Mouse (Mus musculus): Measurements from ENCODE around the gene Rprd2. TPM values are rescaled to one million over a fixed set of nuclear protein-coding genes. Genes with fewer than 3 reads are reported as not detected.

The Rprd2 gene
- total and polyA plus RNA-seq, 3 experiments = 8.4 to 16.2 (median 12.5) TPM

- no peak overlapping the region for H3K27ac ChIP-seq (ENCODE audit: insufficient read depth, low read depth)
- peaks cover 27% of the 10 kb centered on the region for H3K79me2 ChIP-seq (replicated peaks; ENCODE audit: control insufficient read depth, extremely low read depth, insufficient read depth, poor library complexity, severe bottlenecking)
- H3K9me3 ChIP-seq (replicated peaks; ENCODE audit: low read length) = no peaks in the 10 kb centered on the region
- H3K4me1 ChIP-seq (ENCODE audit: control insufficient read depth in 1 of 2, insufficient read depth in 2 of 2) = peaks cover 0 to 13% of the 10 kb centered on the region in 2 experiments; a peak in 1 of 4 replicates
- H3K27me3 ChIP-seq (replicated peaks) = no peaks in the 10 kb centered on the region
- dilution Hi-C loops (cut with MboI; ENCODE audit: extremely low pct_ligation_motif_present, extremely low pct_unique_long_range_greater_than_20kb, low sequenced_read_pairs) (no loop called here), in situ Hi-C loops (cut with MboI; ENCODE audit: low pct_ligation_motif_present, low pct_unique_long_range_greater_than_20kb, low sequenced_read_pairs) (loop anchor here (10.0 kb wide), 1 partner anchor 204 kb away; the partner anchor contains the start of gene Vps45)
- no peak overlapping the region for H3K4me3 ChIP-seq (replicated peaks in 1 of 3; ENCODE audit: low read depth in 2 of 3, low read length in 2 of 3, poor library complexity in 1 of 3)
- no peak overlapping the region for H3K9ac ChIP-seq (ENCODE audit: insufficient read depth, low read depth)
- TF ChIP-seq ZC3H11A (IDR thresholded peaks at IDR 0.05; ENCODE audit: low read depth, low read length) (no peak), RCOR1 (conservative IDR thresholded peaks at IDR 0.05; ENCODE audit: low read depth, low read length) (no peak), USF2 (conservative IDR thresholded peaks at IDR 0.05; ENCODE audit: low read depth, low read length) (no peak), EP300 (IDR thresholded peaks at IDR 0.05; ENCODE audit: low read length) (no peak), KAT2A (IDR thresholded peaks at IDR 0.05; ENCODE audit: insufficient replicate concordance, low read length) (no peak), E2F4 (IDR thresholded peaks at IDR 0.05; ENCODE audit: insufficient replicate concordance, low read depth, low read length) (no peak), CHD1 (IDR thresholded peaks at IDR 0.05; ENCODE audit: low read depth, low read length) (no peak), TBP (conservative IDR thresholded peaks at IDR 0.05; ENCODE audit: low read depth, low read length) (no peak)
- no peak for DNase-seq (ENCODE audit: extremely low read depth)
- peaks cover 59 to 79% of the 10 kb centered on the region in 2 experiments for H3K36me3 ChIP-seq (replicated peaks in 1 of 2; ENCODE audit: control insufficient read depth in 1 of 2, insufficient read depth in 1 of 2, low read length in 1 of 2)
- no peak overlapping the region for H3K4me2 ChIP-seq (ENCODE audit: insufficient read depth, low read depth, poor library complexity, severe bottlenecking)
Measured at GRCm38 (mm10) chr3:95850611-95851010, 31.9 kb upstream of the Rprd2 start.

- no peak overlapping the region for H3K4me3 ChIP-seq (replicated peaks in 1 of 3; ENCODE audit: low read depth in 2 of 3, low read length in 2 of 3, poor library complexity in 1 of 3)
- H3K9me3 ChIP-seq (replicated peaks; ENCODE audit: low read length) = no peaks in the 10 kb centered on the region
- no peak overlapping the region for H3K4me2 ChIP-seq (ENCODE audit: insufficient read depth, low read depth, poor library complexity, severe bottlenecking)
- peaks cover 48 to 91% of the 10 kb centered on the region in 2 experiments for H3K36me3 ChIP-seq (replicated peaks in 1 of 2; ENCODE audit: control insufficient read depth in 1 of 2, insufficient read depth in 1 of 2, low read length in 1 of 2)
- DNase-seq (ENCODE audit: extremely low read depth) = no peak
- H3K27ac ChIP-seq (ENCODE audit: insufficient read depth, low read depth) = no peak overlapping the region
- H3K9ac ChIP-seq (ENCODE audit: insufficient read depth, low read depth) = no peak overlapping the region
- H3K4me1 ChIP-seq (ENCODE audit: control insufficient read depth in 1 of 2, insufficient read depth in 2 of 2) = peaks cover 0 to 6% of the 10 kb centered on the region in 2 experiments; a peak in 2 of 4 replicates
- no peaks in the 10 kb centered on the region for H3K79me2 ChIP-seq (replicated peaks; ENCODE audit: control insufficient read depth, extremely low read depth, insufficient read depth, poor library complexity, severe bottlenecking)
- in situ Hi-C loops (cut with MboI; ENCODE audit: low pct_ligation_motif_present, low pct_unique_long_range_greater_than_20kb, low sequenced_read_pairs) (no loop called here), dilution Hi-C loops (cut with MboI; ENCODE audit: extremely low pct_ligation_motif_present, extremely low pct_unique_long_range_greater_than_20kb, low sequenced_read_pairs) (no loop called here)
- H3K27me3 ChIP-seq (replicated peaks) = no peaks in the 10 kb centered on the region
- TF ChIP-seq CTCF (conservative IDR thresholded peaks at IDR 0.05 in 1 of 2, IDR thresholded peaks at IDR 0.05 in 1 of 2; ENCODE audit: low read depth in 2 of 2, low read length in 2 of 2) (peak in 1 of 2 experiments; percentile 20; a peak in 2 of 4 replicates), TCF12 (IDR thresholded peaks at IDR 0.05; ENCODE audit: low read depth, low read length) (no peak), UBTF (IDR thresholded peaks at IDR 0.05; ENCODE audit: low read depth, low read length) (no peak), IRF4 (IDR thresholded peaks at IDR 0.05; ENCODE audit: low read depth, low read length) (no peak)
Measured at GRCm38 (mm10) chr3:95842503-95843214, 24.0 kb upstream of the Rprd2 start.

GRCm38 (mm10) chr3:95839250-95839649, 20.6 kb upstream of the Rprd2 start:
- no peak for DNase-seq (ENCODE audit: extremely low read depth)
- H3K36me3 ChIP-seq (replicated peaks in 1 of 2; ENCODE audit: control insufficient read depth in 1 of 2, insufficient read depth in 1 of 2, low read length in 1 of 2) = peaks cover 48 to 87% of the 10 kb centered on the region in 2 experiments

More at GRCm38 (mm10) chr3:95839250-95839649, 20.6 kb upstream of the Rprd2 start:
- in situ Hi-C loops (cut with MboI; ENCODE audit: low pct_ligation_motif_present, low pct_unique_long_range_greater_than_20kb, low sequenced_read_pairs) = no loop called here
- Histone ChIP-seq H3K4me1 (ENCODE audit: control insufficient read depth in 1 of 2, insufficient read depth in 2 of 2) (peaks cover 0 to 6% of the 10 kb centered on the region in 2 experiments; a peak in 2 of 4 replicates), H3K27ac (ENCODE audit: insufficient read depth, low read depth) (no peak overlapping the region), H3K4me3 (replicated peaks in 1 of 3; ENCODE audit: low read depth in 2 of 3, low read length in 2 of 3, poor library complexity in 1 of 3) (no peak overlapping the region), H3K9me3 (replicated peaks; ENCODE audit: low read length) (no peaks in the 10 kb centered on the region), H3K27me3 (replicated peaks) (no peaks in the 10 kb centered on the region), H3K4me2 (ENCODE audit: insufficient read depth, low read depth, poor library complexity, severe bottlenecking) (no peak overlapping the region), H3K9ac (ENCODE audit: insufficient read depth, low read depth) (no peak overlapping the region), H3K79me2 (replicated peaks; ENCODE audit: control insufficient read depth, extremely low read depth, insufficient read depth, poor library complexity, severe bottlenecking) (no peaks in the 10 kb centered on the region; the same call in 1 of the 2 replicates)
- dilution Hi-C loops (cut with MboI; ENCODE audit: extremely low pct_ligation_motif_present, extremely low pct_unique_long_range_greater_than_20kb, low sequenced_read_pairs) = no loop called here
- no peak for TF ChIP-seq MEF2A (IDR thresholded peaks at IDR 0.05; ENCODE audit: borderline replicate concordance, low read depth, low read length)

Measured in CH12.LX (cell line).